Mouse (Mus musculus): ENCODE results near the gene Vmn2r51. TPM values are rescaled to one million over a fixed set of nuclear protein-coding genes. Genes with fewer than 3 reads are reported as not detected.
"Not testable (repeated sequence)": the region's sequence is repeated elsewhere in the genome, so short reads cannot be mapped to it uniquely, and the experiment has no call there.

Gene Vmn2r51
- not detected for total RNA-seq (2018; cell fraction: chromatin; rRNA removed)
- total RNA-seq (2018; cell fraction: cytosol; rRNA removed) = not detected
- total RNA-seq (2018; cell fraction: nucleus; rRNA removed) = not detected
- not detected in 3 replicates for polyA plus RNA-seq (2018)

GRCm38 (mm10) chr7:10105641-10106040 lies at the start of gene Vmn2r51:
Gene Vmn2r51, minus strand, starts transcription at chr7:10105741.
- H3K27ac ChIP-seq; H3K4me3 ChIP-seq (ENCODE audit: inconsistent target); H3K79me2 ChIP-seq (ENCODE audit: inconsistent target); H3K36me3 ChIP-seq (ENCODE audit: inconsistent target): not testable (repeated sequence)
- WGBS (ENCODE audit: missing documents) = 29% methylated on average over 1 of the region's 1 CpGs

DNA sequence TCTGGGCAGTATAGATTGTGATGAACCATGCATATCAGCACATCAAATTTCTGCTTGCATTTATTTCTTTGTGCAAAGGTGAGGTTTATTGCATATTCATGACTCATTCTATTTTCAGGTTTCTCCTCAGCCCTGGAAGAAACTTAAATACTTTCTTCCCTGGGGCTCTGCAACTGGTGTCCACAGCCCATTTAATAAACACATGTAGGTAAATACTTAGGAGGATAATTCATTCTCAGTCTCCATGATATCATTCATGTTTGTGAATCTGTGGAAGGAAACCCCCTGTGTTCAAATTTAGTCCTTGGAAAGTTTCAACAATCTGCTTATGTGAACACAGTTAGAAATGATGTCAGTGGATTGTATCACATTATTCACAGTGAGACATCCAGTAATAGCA lies 52.3 kb downstream of the Vmn2r51 start, which contains the start of gene Vmn2r50:
Vmn2r50 (minus strand) TSS at position 101 of the 400 bp plus-strand sequence.
- H3K36me3 ChIP-seq (ENCODE audit: inconsistent target); H3K27ac ChIP-seq; H3K79me2 ChIP-seq (ENCODE audit: inconsistent target); H3K4me3 ChIP-seq (ENCODE audit: inconsistent target): not testable (repeated sequence)

Other genes with a start within 250 kb of the Vmn2r51 start
- not detected in 3 replicates for gene Vmn2r48, start 152.2 kb downstream of the Vmn2r51 start, polyA plus RNA-seq (2018)
- not detected in 3 replicates for gene Vmn2r49, start 113.5 kb downstream of the Vmn2r51 start, polyA plus RNA-seq (2018)
- not detected in 3 replicates for gene Vmn2r50, start 52.4 kb downstream of the Vmn2r51 start, polyA plus RNA-seq (2018)
- gene Vmn2r52, start 70.8 kb upstream of the Vmn2r51 start, polyA plus RNA-seq (2018) = not detected in 3 replicates
- not detected in 3 replicates for gene Vmn1r66, start 172.3 kb upstream of the Vmn2r51 start, polyA plus RNA-seq (2018)